Comparison of ENCODE assay signal across 7 mouse cellular contexts in genomic region chr11:3628999-3629491, GRCm38 (mm10). TPM values are rescaled to one million over a fixed set of nuclear protein-coding genes. Genes with fewer than 3 reads are reported as not detected.
DNase-seq lines count a peak whose midpoint lies in the region; ATAC-seq and TF ChIP-seq lines count a peak whose summit lies in the region.

No protein-coding gene starts in this region.

- no peak overlapping the region for H3K27ac ChIP-seq in lung, postnatal 0 days (ENCODE audit: low read length)
- H3K27ac ChIP-seq in limb, embryonic 13.5 days, result no peak overlapping the region
- no peak overlapping the region for H3K27ac ChIP-seq in neural tube, embryonic 14.5 days (ENCODE audit: low read depth, low read length)

- no peak overlapping the region for H3K9ac ChIP-seq in lung, postnatal 0 days (replicated peaks; ENCODE audit: low read depth)
- H3K9ac ChIP-seq in limb, embryonic 13.5 days, result peak overlapping the region; percentile 56
- H3K9ac ChIP-seq in neural tube, embryonic 14.5 days (replicated peaks; ENCODE audit: low read depth, low read length), result peak overlapping the region; percentile 42; the same call in 1 of the 2 replicates

- TF ChIP-seq EP300 in lung, postnatal 0 days (IDR thresholded peaks at IDR 0.05), result no peak

- 3% methylated on average over 29 of the region's 32 CpGs for WGBS in lung, postnatal 0 days
- WGBS in limb, embryonic 13.5 days, result 2% methylated on average over 30 of the region's 32 CpGs
- WGBS in neural tube, embryonic 14.5 days, result under 1% methylated on average over 32 of the region's 32 CpGs

- no peak for TF ChIP-seq CTCF in lung, postnatal 0 days (IDR thresholded peaks at IDR 0.05)

- H3K4me3 ChIP-seq in lung, postnatal 0 days (ENCODE audit: low read depth, low read length), result peak overlapping the region; percentile 28
- H3K4me3 ChIP-seq in limb, embryonic 13.5 days, result peak overlapping the region; percentile 44
- peak overlapping the region; percentile 36 for H3K4me3 ChIP-seq in neural tube, embryonic 14.5 days (ENCODE audit: low read depth, low read length)

- 0 out of 2 replicates have a peak, but pooled peaks cover 4% of the 10 kb centered on the region for H3K9me3 ChIP-seq in lung, postnatal 0 days (ENCODE audit: low read length)
- H3K9me3 ChIP-seq in limb, embryonic 13.5 days, result peaks cover 5% of the 10 kb centered on the region
- H3K9me3 ChIP-seq in neural tube, embryonic 14.5 days (ENCODE audit: control insufficient read depth, low read length), result no peaks in the 10 kb centered on the region

- no peak for ATAC-seq in lung, postnatal 0 days
- ATAC-seq in limb, embryonic 13.5 days (ENCODE audit: low FRiP score, low read depth), result no peak
- no peak; the same call in 1 of the 2 replicates for ATAC-seq in neural tube, embryonic 14.5 days (ENCODE audit: low read depth)
- ATAC-seq in CD4-positive, CD25-positive, alpha-beta regulatory T cell, adult 4 months, result no peak

- H3K4me2 ChIP-seq in lung, postnatal 0 days (replicated peaks; ENCODE audit: low read depth, low read length), result peak overlapping the region; percentile 52
- H3K4me2 ChIP-seq in limb, embryonic 13.5 days (replicated peaks), result peak overlapping the region; percentile 84
- peak overlapping the region; percentile 86 for H3K4me2 ChIP-seq in neural tube, embryonic 14.5 days (ENCODE audit: low read depth, low read length)

- intact Hi-C loops in heart, postnatal 10 days (cut with DNase I), result no loop called here

- no peak for DNase-seq in lung, postnatal 0 days (ENCODE audit: low spot score)
- no peak for DNase-seq in lung, postnatal 36 days
- DNase-seq in embryo, embryonic 11 days, result peak; percentile 37
- DNase-seq in heart, postnatal 10 days, result peak; percentile 17 to 23

- H3K4me1 ChIP-seq in lung, postnatal 0 days (ENCODE audit: insufficient read depth, low read depth, low read length), result no peaks in the 10 kb centered on the region
- H3K4me1 ChIP-seq in limb, embryonic 13.5 days, result peaks cover 6% of the 10 kb centered on the region; the same call in 1 of the 2 replicates
- peaks cover 4% of the 10 kb centered on the region; the same call in 1 of the 2 replicates for H3K4me1 ChIP-seq in neural tube, embryonic 14.5 days (ENCODE audit: control insufficient read depth, insufficient read depth, low read length)

- H3K27me3 ChIP-seq in lung, postnatal 0 days (replicated peaks; ENCODE audit: insufficient read depth, low read length), result no peaks in the 10 kb centered on the region
- H3K27me3 ChIP-seq in limb, embryonic 13.5 days, result peaks cover 24% of the 10 kb centered on the region
- no peaks in the 10 kb centered on the region for H3K27me3 ChIP-seq in neural tube, embryonic 14.5 days (ENCODE audit: control insufficient read depth, insufficient read depth, low read length)

- no peaks in the 10 kb centered on the region for H3K36me3 ChIP-seq in lung, postnatal 0 days (ENCODE audit: insufficient read depth, low read length)
- no peaks in the 10 kb centered on the region for H3K36me3 ChIP-seq in limb, embryonic 13.5 days
- H3K36me3 ChIP-seq in neural tube, embryonic 14.5 days (ENCODE audit: control insufficient read depth, insufficient read depth, low read length), result no peaks in the 10 kb centered on the region

RNA-seq across cellular contexts. Expression of gene Morc2a, which starts 19.9 kb away (rescaled TPM):
- polyA plus RNA-seq in lung, postnatal 0 days (2015; fragmentation: Nextera tagmentation; extraction: Ambion mirVana), result 9.9 and 10.2 TPM in 2 replicates
- total RNA-seq in heart, postnatal 10 days (2021), result 10 to 100 TPM; 28.9 to 36.8 TPM
- 32.4 and 37.0 TPM in 2 replicates for polyA plus RNA-seq in limb, embryonic 13.5 days (2015; fragmentation: Nextera tagmentation; extraction: Ambion mirVana)
- 31.0 and 37.0 TPM in 2 replicates for polyA plus RNA-seq in neural tube, embryonic 14.5 days (2014; fragmentation: Nextera tagmentation; extraction: Ambion mirVana)
- 10 to 100 TPM in 1 of 2 experiments, 1 to 10 TPM in 1; 8.1 to 10.7 TPM for polyA plus RNA-seq in CD4-positive, CD25-positive, alpha-beta regulatory T cell, adult 4 months (2017; shearing (Covaris generic))

Comparison
In these comparisons a context has a peak if more than half of its experiments do, and no peak if none do; other contexts are left out.
1. DNase-seq: peak in embryo, embryonic 11 days (single experiment) and heart, postnatal 10 days (2 of 2); none in lung, postnatal 0 days (single experiment) and lung, postnatal 36 days (single experiment).
2. Peak in every context shown above with its lines, with median percentiles within 50 percentile points of each other: H3K4me2 ChIP-seq and H3K4me3 ChIP-seq.